8 mouse cellular contexts compared by ENCODE assay signal in genomic region chr7:73424243-73424642, GRCm38 (mm10). TPM values are rescaled to one million over a fixed set of nuclear protein-coding genes. Genes with fewer than 3 reads are reported as not detected.
A peak's percentile ranks its signal among the peaks of the same experiment; 100 is the strongest.
DNase-seq lines count a peak whose midpoint lies in the region; ATAC-seq and TF ChIP-seq lines count a peak whose summit lies in the region.
"Had no signal": no experiment of that assay in that cellular context is flagged by ENCODE, and none has a peak within 500 bp of the region (broad histone marks: within the 10 kb centered on the region; RNA-seq: fewer than 3 reads in every experiment).

No protein-coding gene starts in this region.

- H3K36me3 ChIP-seq in heart, embryonic 16.5 days (ENCODE audit: control insufficient read depth, insufficient read depth): peaks cover 26% of the 10 kb centered on the region
- peaks cover 37% of the 10 kb centered on the region for H3K36me3 ChIP-seq in forebrain, embryonic 12.5 days (replicated peaks)
- peaks cover 46% of the 10 kb centered on the region for H3K36me3 ChIP-seq in midbrain, embryonic 12.5 days

- 44% methylated on average over 3 of the region's 3 CpGs for WGBS in heart, embryonic 16.5 days
- 42% methylated on average over 3 of the region's 3 CpGs for WGBS in forebrain, embryonic 12.5 days
- WGBS in midbrain, embryonic 12.5 days: 17% methylated on average over 3 of the region's 3 CpGs

- DNase-seq in heart, postnatal 25 days (ENCODE audit: low spot score): no peak
- no peak for DNase-seq in urinary bladder, postnatal 4 days (ENCODE audit: low spot score in 2 of 2)
- DNase-seq in kidney, adult 8-10 months: no peak
- DNase-seq: lung, embryonic 14.5 days had no signal

- no peak for TF ChIP-seq POLR2A in cortical plate, adult 2 months (IDR thresholded peaks at IDR 0.05; ENCODE audit: extremely low read depth, insufficient read depth, low read length)

- H3K4me3 ChIP-seq in heart, embryonic 16.5 days (ENCODE audit: low read length): no peak overlapping the region
- no peak overlapping the region for H3K4me3 ChIP-seq in cortical plate, adult 2 months (ENCODE audit: insufficient read depth, low read length)
- no peak overlapping the region for H3K4me3 ChIP-seq in forebrain, embryonic 12.5 days (replicated peaks)
- H3K4me3 ChIP-seq in midbrain, embryonic 12.5 days: no peak overlapping the region

- ATAC-seq in heart, embryonic 16.5 days (replicated peaks; ENCODE audit: extremely low read depth, insufficient read depth, low FRiP score): no peak; the same call in 1 of the 2 replicates
- no peak for ATAC-seq in forebrain, embryonic 12.5 days (ENCODE audit: low FRiP score)
- no peak for ATAC-seq in midbrain, embryonic 12.5 days (ENCODE audit: low FRiP score, low read depth)

- intact Hi-C loops in heart, postnatal 25 days (cut with DNase I): loop anchor here (5.0 kb wide), 2 partner anchors 147 to 397 kb away; no protein-coding TSS in a partner anchor

- 0 out of 2 replicates have a peak overlapping the region, but pooled peaks have one; percentile 21 for H3K9ac ChIP-seq in heart, embryonic 16.5 days (ENCODE audit: low read length)
- H3K9ac ChIP-seq in forebrain, embryonic 12.5 days: no peak overlapping the region
- H3K9ac ChIP-seq in midbrain, embryonic 12.5 days (replicated peaks): no peak overlapping the region
- H3K9ac ChIP-seq: lung, embryonic 14.5 days had no signal

- H3K27me3 ChIP-seq in heart, embryonic 16.5 days (ENCODE audit: control insufficient read depth, insufficient read depth, low read length): no peaks in the 10 kb centered on the region
- H3K27me3 ChIP-seq in forebrain, embryonic 12.5 days: no peaks in the 10 kb centered on the region
- no peaks in the 10 kb centered on the region for H3K27me3 ChIP-seq in midbrain, embryonic 12.5 days

- H3K9me3 ChIP-seq in heart, embryonic 16.5 days (replicated peaks; ENCODE audit: control insufficient read depth, low read length): no peaks in the 10 kb centered on the region
- no peaks in the 10 kb centered on the region for H3K9me3 ChIP-seq in forebrain, embryonic 12.5 days
- no peaks in the 10 kb centered on the region for H3K9me3 ChIP-seq in midbrain, embryonic 12.5 days

- peaks cover 34% of the 10 kb centered on the region for H3K4me1 ChIP-seq in heart, embryonic 16.5 days (ENCODE audit: control insufficient read depth, insufficient read depth, low read length)
- 0 out of 2 replicates have a peak, but pooled peaks cover 3% of the 10 kb centered on the region for H3K4me1 ChIP-seq in cortical plate, adult 2 months (ENCODE audit: control insufficient read depth, insufficient read depth, low read length)
- peaks cover 48% of the 10 kb centered on the region for H3K4me1 ChIP-seq in forebrain, embryonic 12.5 days
- peaks cover 46% of the 10 kb centered on the region for H3K4me1 ChIP-seq in midbrain, embryonic 12.5 days

- no peak overlapping the region for H3K4me2 ChIP-seq in heart, embryonic 16.5 days (ENCODE audit: low read depth, low read length)
- no peak overlapping the region for H3K4me2 ChIP-seq in forebrain, embryonic 12.5 days
- no peak overlapping the region for H3K4me2 ChIP-seq in midbrain, embryonic 12.5 days (replicated peaks)
- H3K4me2 ChIP-seq: lung, embryonic 14.5 days had no signal

- TF ChIP-seq CTCF in cortical plate, adult 2 months (IDR thresholded peaks at IDR 0.05; ENCODE audit: extremely low read depth, insufficient read depth, low read length): no peak

- H3K27ac ChIP-seq in heart, embryonic 16.5 days (ENCODE audit: low read length): peak overlapping the region; percentile 30
- H3K27ac ChIP-seq in cortical plate, adult 2 months (ENCODE audit: insufficient read depth, low read length): peak overlapping the region; percentile 81
- peak overlapping the region; percentile 57 for H3K27ac ChIP-seq in forebrain, embryonic 12.5 days
- H3K27ac ChIP-seq in midbrain, embryonic 12.5 days (replicated peaks): peak overlapping the region; percentile 74

RNA-seq across cellular contexts. Expression of gene Rgma, which starts 48.9 kb away (rescaled TPM):
- polyA plus RNA-seq in heart, embryonic 16.5 days (2015; fragmentation: Nextera tagmentation; extraction: Ambion mirVana): 3.6 and 4.4 TPM in 2 replicates
- total RNA-seq in heart, postnatal 25 days (2021): 10 to 100 TPM; 61.2 to 72.2 TPM
- polyA plus RNA-seq in cortical plate, adult 2 months (2012; rRNA removed): 29.4 and 30.2 TPM in 2 replicates
- polyA plus RNA-seq in forebrain, embryonic 12.5 days (2016; fragmentation: Nextera tagmentation; extraction: Ambion mirVana): 37.3 and 42.3 TPM in 2 replicates
- 55.7 and 62.9 TPM in 2 replicates for polyA plus RNA-seq in midbrain, embryonic 12.5 days (2016; fragmentation: Nextera tagmentation; extraction: Ambion mirVana)

Comparison
In these comparisons a context has a peak if more than half of its experiments do, and no peak if none do; other contexts are left out.
1. H3K27ac ChIP-seq: peak in every context shown above with its lines; median percentile 81 in cortical plate, adult 2 months; 74 in midbrain, embryonic 12.5 days; 57 in forebrain, embryonic 12.5 days; 30 in heart, embryonic 16.5 days.